Mouse (Mus musculus): Measurements from ENCODE around the gene Cbfa2t3. TPM values are rescaled to one million over a fixed set of nuclear protein-coding genes. Genes with fewer than 3 reads are reported as not detected.

The Cbfa2t3 gene
- polyA plus RNA-seq, 1 experiment from 2014 or later, result 22.2 TPM

DNA sequence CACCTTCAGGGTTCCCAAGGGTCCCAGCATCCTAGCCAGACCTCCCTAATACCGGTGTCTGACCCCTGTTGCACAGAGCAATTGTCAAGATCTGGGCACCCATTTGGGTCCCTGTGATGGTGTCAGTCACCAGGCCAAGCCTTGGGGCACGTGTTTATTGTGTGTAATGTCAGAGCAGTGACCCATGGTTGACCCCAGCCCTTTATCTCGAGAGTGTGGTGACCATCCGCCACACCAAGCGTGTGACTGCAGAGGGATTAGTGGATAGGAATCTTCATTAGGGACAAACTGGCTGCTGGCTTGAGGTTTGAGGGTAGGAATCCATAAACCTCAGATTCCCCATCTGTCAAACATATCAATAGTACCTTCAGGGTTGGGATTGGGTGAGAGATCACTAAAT, 29.5 kb downstream of the Cbfa2t3 start:
- H3K9ac ChIP-seq, result no peak overlapping the region
- no peak overlapping the region for H3K4me3 ChIP-seq
- ATAC-seq (ENCODE audit: low read depth), result no peak
- no peak overlapping the region for H3K27ac ChIP-seq (replicated peaks)
- H3K36me3 ChIP-seq, result peaks cover 13% of the 10 kb centered on the region
- no peaks in the 10 kb centered on the region for H3K9me3 ChIP-seq
- WGBS, result 16% methylated on average over 5 of the region's 5 CpGs
- H3K4me2 ChIP-seq, result no peak overlapping the region
- H3K4me1 ChIP-seq (replicated peaks), result peaks cover 97% of the 10 kb centered on the region
- H3K27me3 ChIP-seq, result 0 out of 2 replicates have a peak, but pooled peaks cover 7% of the 10 kb centered on the region

GRCm38 (mm10) chr8:122667854-122668253, 31.1 kb downstream of the Cbfa2t3 start:
- H3K4me2 ChIP-seq, result no peak overlapping the region
- no peak overlapping the region for H3K4me3 ChIP-seq
- H3K9ac ChIP-seq, result no peak overlapping the region
- peaks cover 97% of the 10 kb centered on the region for H3K4me1 ChIP-seq (replicated peaks)
- 68% methylated on average over 11 of the region's 11 CpGs for WGBS
- 0 out of 2 replicates have a peak overlapping the region, but pooled peaks have one; percentile 6 for H3K27ac ChIP-seq (replicated peaks)
- H3K9me3 ChIP-seq, result no peaks in the 10 kb centered on the region
- H3K36me3 ChIP-seq, result peaks cover 4% of the 10 kb centered on the region; the same call in 1 of the 2 replicates
- H3K27me3 ChIP-seq, result 0 out of 2 replicates have a peak, but pooled peaks cover 4% of the 10 kb centered on the region
- no peak for ATAC-seq (ENCODE audit: low read depth)

GRCm38 (mm10) chr8:122666827-122667226, 32.1 kb downstream of the Cbfa2t3 start:
- Histone ChIP-seq H3K27me3 (no peaks in the 10 kb centered on the region), H3K9me3 (no peaks in the 10 kb centered on the region), H3K27ac (replicated peaks) (peak overlapping the region; percentile 79), H3K36me3 (peaks cover 2% of the 10 kb centered on the region; the same call in 1 of the 2 replicates), H3K9ac (peak overlapping the region; percentile 44), H3K4me3 (no peak overlapping the region), H3K4me1 (replicated peaks) (peaks cover 96% of the 10 kb centered on the region), H3K4me2 (peak overlapping the region; percentile 37)
- ATAC-seq (ENCODE audit: low read depth), result no peak
- 60% methylated on average over 12 of the region's 12 CpGs for WGBS

DNA sequence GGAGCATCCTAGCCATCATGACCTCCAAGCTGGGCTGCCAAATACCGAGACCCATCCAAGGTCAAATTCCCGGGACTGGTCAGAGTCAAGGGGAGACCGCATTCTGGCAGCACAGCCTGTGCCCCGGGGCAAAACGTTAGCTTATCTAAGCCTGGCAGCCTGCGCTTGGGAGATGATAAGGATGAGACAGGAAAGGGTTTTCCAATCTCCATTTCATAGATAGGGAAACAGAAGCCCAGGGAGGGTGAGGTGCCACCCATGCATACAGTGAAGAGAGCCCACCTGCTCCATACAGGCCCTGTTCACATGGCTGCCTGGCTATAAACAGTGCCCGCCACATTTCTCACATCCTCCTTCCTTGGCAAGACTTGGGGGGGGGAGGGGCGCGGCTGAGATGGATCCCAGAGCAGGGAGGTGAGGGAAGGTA, 32.6 kb downstream of the Cbfa2t3 start:
- Histone ChIP-seq H3K27ac (replicated peaks) (peak overlapping the region; percentile 79), H3K4me3 (no peak overlapping the region), H3K4me2 (peak overlapping the region; percentile 37), H3K27me3 (no peaks in the 10 kb centered on the region), H3K9ac (peak overlapping the region; percentile 44), H3K36me3 (peaks cover 2% of the 10 kb centered on the region; the same call in 1 of the 2 replicates), H3K9me3 (no peaks in the 10 kb centered on the region), H3K4me1 (replicated peaks) (peaks cover 96% of the 10 kb centered on the region)
- no peak for ATAC-seq (ENCODE audit: low read depth)
- 51% methylated on average over 9 of the region's 9 CpGs for WGBS

GRCm38 (mm10) chr8:122665667-122666316, 33.1 kb downstream of the Cbfa2t3 start:
- Histone ChIP-seq H3K9ac (peak overlapping the region; percentile 47), H3K36me3 (no peaks in the 10 kb centered on the region; the same call in 1 of the 2 replicates), H3K4me3 (0 out of 2 replicates have a peak overlapping the region, but pooled peaks have one; percentile 10), H3K4me2 (peak overlapping the region; percentile 37), H3K27ac (replicated peaks) (peak overlapping the region; percentile 79), H3K27me3 (no peaks in the 10 kb centered on the region), H3K9me3 (no peaks in the 10 kb centered on the region), H3K4me1 (replicated peaks) (peaks cover 96% of the 10 kb centered on the region)
- WGBS, result 53% methylated on average over 14 of the region's 14 CpGs
- ATAC-seq (ENCODE audit: low read depth), result peak; percentile 60

DNA sequence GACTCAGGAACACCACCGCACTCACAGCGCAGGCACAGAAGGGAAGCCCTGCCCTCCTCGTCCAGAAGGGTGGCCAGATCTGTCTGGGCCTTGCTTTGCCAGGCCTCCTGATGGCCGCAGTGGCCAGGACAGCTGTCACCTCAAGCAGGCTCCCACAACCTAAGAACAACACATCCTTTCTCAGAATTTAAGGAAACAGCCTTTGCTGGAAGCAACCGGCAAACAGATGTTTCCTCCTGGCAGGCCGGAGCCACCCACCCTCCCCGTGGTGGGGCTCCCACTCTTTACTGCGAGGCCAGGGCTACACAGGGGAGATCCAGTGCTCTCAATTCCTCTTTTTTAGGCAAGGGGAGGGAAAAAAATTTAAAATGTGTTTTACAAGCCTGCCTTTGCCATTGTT, 33.7 kb downstream of the Cbfa2t3 start:
- peak overlapping the region; percentile 38; the same call in 1 of the 2 replicates for H3K9ac ChIP-seq
- peak overlapping the region; percentile 79 for H3K27ac ChIP-seq (replicated peaks)
- H3K27me3 ChIP-seq, result no peaks in the 10 kb centered on the region
- 37% methylated on average over 8 of the region's 8 CpGs for WGBS
- no peaks in the 10 kb centered on the region for H3K9me3 ChIP-seq
- no peak overlapping the region for H3K4me3 ChIP-seq
- peak overlapping the region; percentile 37 for H3K4me2 ChIP-seq
- peaks cover 95% of the 10 kb centered on the region for H3K4me1 ChIP-seq (replicated peaks)
- no peaks in the 10 kb centered on the region; the same call in 1 of the 2 replicates for H3K36me3 ChIP-seq
- peak; percentile 66 for ATAC-seq (ENCODE audit: low read depth)

- H3K27me3 ChIP-seq, result no peaks in the 10 kb centered on the region
- H3K4me3 ChIP-seq, result no peak overlapping the region
- H3K4me1 ChIP-seq (replicated peaks), result peaks cover 97% of the 10 kb centered on the region
- H3K9me3 ChIP-seq, result no peaks in the 10 kb centered on the region
- no peak overlapping the region for H3K27ac ChIP-seq (replicated peaks)
- no peak for ATAC-seq (ENCODE audit: low read depth)
- H3K36me3 ChIP-seq, result no peaks in the 10 kb centered on the region; the same call in 1 of the 2 replicates
- no peak overlapping the region for H3K4me2 ChIP-seq
- whole genome bisulfite sequencing, result 47% methylated on average over 5 of the region's 5 CpGs
- H3K9ac ChIP-seq, result no peak overlapping the region
Observed at GRCm38 (mm10) chr8:122663670-122664069, 35.2 kb downstream of the Cbfa2t3 start.

DNA sequence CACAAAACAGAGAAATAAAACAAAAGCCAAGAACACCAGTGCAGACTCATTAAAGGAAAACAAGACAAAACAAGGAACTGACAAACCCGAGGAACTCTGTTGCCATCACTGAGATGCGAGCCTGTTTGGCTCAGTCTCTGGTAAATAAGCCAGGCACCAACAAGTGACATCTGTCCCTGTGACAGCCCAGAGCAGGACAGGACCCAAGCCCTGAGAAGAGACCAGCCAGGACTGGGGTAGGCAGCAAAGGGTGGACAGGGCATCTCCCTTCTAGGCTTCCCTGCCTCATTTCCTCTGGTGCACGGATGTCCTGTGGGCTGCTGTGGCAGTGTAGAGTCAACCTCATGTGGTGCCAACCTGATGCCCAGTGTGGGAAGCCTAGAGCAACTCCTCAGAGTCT, 35.8 kb downstream of the Cbfa2t3 start:
- Histone ChIP-seq H3K4me2 (no peak overlapping the region), H3K27me3 (no peaks in the 10 kb centered on the region), H3K36me3 (no peaks in the 10 kb centered on the region; the same call in 1 of the 2 replicates), H3K4me1 (replicated peaks) (peaks cover 98% of the 10 kb centered on the region), H3K4me3 (no peak overlapping the region), H3K9ac (no peak overlapping the region), H3K9me3 (no peaks in the 10 kb centered on the region), H3K27ac (replicated peaks) (no peak overlapping the region)
- 82% methylated on average over 3 of the region's 3 CpGs for WGBS
- ATAC-seq (ENCODE audit: low read depth), result no peak

DNA sequence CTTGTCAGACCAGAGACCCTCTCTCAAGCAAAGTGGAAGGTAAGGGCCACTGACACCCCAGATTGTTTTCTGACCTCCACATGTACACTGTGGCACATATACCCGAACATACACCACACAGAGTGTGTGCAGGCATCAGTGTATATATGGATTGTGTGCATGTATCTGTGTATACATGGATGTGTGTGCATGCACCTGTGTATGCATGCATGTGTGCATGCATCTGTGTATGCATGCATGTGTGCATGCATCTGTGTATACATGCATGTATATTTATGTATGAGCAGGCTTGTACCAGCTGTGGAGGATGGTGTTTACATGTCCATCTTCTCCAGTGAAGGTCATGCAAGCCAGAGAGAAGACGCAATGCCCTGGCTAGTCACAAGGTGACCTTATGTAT, 37.0 kb downstream of the Cbfa2t3 start:
- H3K36me3 ChIP-seq, result no peaks in the 10 kb centered on the region; the same call in 1 of the 2 replicates
- H3K27ac ChIP-seq (replicated peaks), result no peak overlapping the region
- no peaks in the 10 kb centered on the region for H3K9me3 ChIP-seq
- no peak for ATAC-seq (ENCODE audit: low read depth)
- H3K4me2 ChIP-seq, result no peak overlapping the region
- H3K4me1 ChIP-seq (replicated peaks), result peaks cover 95% of the 10 kb centered on the region
- no peaks in the 10 kb centered on the region for H3K27me3 ChIP-seq
- 79% methylated on average over 2 of the region's 2 CpGs for WGBS
- no peak overlapping the region for H3K4me3 ChIP-seq
- no peak overlapping the region for H3K9ac ChIP-seq

- H3K27me3 ChIP-seq, result no peaks in the 10 kb centered on the region
- H3K4me3 ChIP-seq, result no peak overlapping the region
- H3K9ac ChIP-seq, result no peak overlapping the region
- no peaks in the 10 kb centered on the region for H3K9me3 ChIP-seq
- ATAC-seq (ENCODE audit: low read depth), result no peak; the same call in 1 of the 2 replicates
- WGBS, result 33% methylated on average over 7 of the region's 7 CpGs
- 0 out of 2 replicates have a peak overlapping the region, but pooled peaks have one; percentile 5 for H3K4me2 ChIP-seq
- H3K27ac ChIP-seq (replicated peaks), result peak overlapping the region; percentile 38
- no peaks in the 10 kb centered on the region; the same call in 1 of the 2 replicates for H3K36me3 ChIP-seq
- peaks cover 91% of the 10 kb centered on the region for H3K4me1 ChIP-seq (replicated peaks)
Observed at GRCm38 (mm10) chr8:122661138-122661537, 37.8 kb downstream of the Cbfa2t3 start.

DNA sequence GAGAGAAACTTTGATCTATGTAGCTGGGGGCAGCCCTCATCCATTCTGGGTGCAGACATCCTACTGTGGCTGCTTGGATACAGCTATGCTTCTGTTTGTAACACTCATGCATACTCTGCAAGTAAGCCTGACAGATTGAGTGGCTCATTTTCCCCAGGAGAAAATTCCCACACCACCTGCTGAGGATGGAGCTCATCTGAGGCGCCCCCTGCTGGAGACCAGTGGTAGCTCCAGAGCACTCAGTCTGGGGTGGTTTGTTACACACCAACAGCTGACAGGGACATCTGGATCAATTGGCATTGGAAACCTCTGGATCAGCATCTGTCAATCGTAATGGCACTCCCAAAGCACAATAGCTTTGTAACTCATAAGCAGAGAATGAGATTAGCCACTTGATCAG, 38.9 kb downstream of the Cbfa2t3 start:
- Histone ChIP-seq H3K9me3 (no peaks in the 10 kb centered on the region), H3K27me3 (no peaks in the 10 kb centered on the region), H3K4me1 (replicated peaks) (peaks cover 91% of the 10 kb centered on the region), H3K9ac (no peak overlapping the region), H3K4me3 (no peak overlapping the region), H3K27ac (replicated peaks) (no peak overlapping the region), H3K36me3 (no peaks in the 10 kb centered on the region; the same call in 1 of the 2 replicates), H3K4me2 (no peak overlapping the region)
- ATAC-seq (ENCODE audit: low read depth), result no peak
- WGBS, result 74% methylated on average over 2 of the region's 2 CpGs

DNA sequence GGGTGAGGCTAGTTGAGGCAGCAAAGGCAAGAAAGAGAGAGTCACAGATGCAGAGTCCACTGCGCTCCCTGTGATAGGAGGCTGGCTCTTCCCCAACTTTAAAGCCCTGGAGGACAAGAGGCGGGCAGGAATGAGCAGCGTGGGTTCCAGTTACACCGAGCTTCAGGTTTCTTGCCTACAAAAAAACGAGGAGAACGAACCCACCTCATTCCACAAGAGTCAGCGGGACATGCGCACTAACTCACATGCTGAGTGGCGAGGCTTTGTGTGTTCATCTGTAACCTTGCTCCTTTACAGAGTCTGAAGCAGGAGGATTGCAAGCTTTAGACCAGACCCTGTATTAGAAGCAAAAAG, 40.1 kb downstream of the Cbfa2t3 start:
- whole genome bisulfite sequencing, result 69% methylated on average over 9 of the region's 9 CpGs
- no peak for ATAC-seq (ENCODE audit: low read depth)
- Histone ChIP-seq H3K36me3 (no peaks in the 10 kb centered on the region; the same call in 1 of the 2 replicates), H3K4me3 (no peak overlapping the region), H3K4me2 (no peak overlapping the region), H3K9me3 (no peaks in the 10 kb centered on the region), H3K27ac (replicated peaks) (no peak overlapping the region), H3K9ac (no peak overlapping the region), H3K27me3 (no peaks in the 10 kb centered on the region), H3K4me1 (replicated peaks) (peaks cover 91% of the 10 kb centered on the region)

Data from neural tube, embryonic 13.5 days (tissue).